Mouse (Mus musculus): ENCODE data around the gene Zfp52. TPM values are rescaled to one million over a fixed set of nuclear protein-coding genes. Genes with fewer than 3 reads are reported as not detected.

The Zfp52 gene
- polyA plus RNA-seq (2015; fragmentation: Nextera tagmentation; extraction: Ambion mirVana), result 2.4 and 3.5 TPM in 2 replicates

GRCm38 (mm10) chr17:21535096-21536001, at the start of gene Zfp52:
Gene Zfp52, plus strand, starts transcription at chr17:21535539.

GRCm38 (mm10) chr17:21488760-21489499, 46.4 kb upstream of the Zfp52 start, which contains the start of gene Zfp53:
Gene Zfp53, plus strand, starts transcription at chr17:21488998.

GRCm38 (mm10) chr17:21566728-21567349, 31.5 kb downstream of the Zfp52 start, which contains the start of gene Zfp948:
Gene Zfp948, plus strand, starts transcription at chr17:21567008.

Other genes starting within 250 kb of the Zfp52 start
- gene Vmn1r237, start 223.7 kb upstream of the Zfp52 start, polyA plus RNA-seq (2015; fragmentation: Nextera tagmentation; extraction: Ambion mirVana), result not detected in 2 replicates
- 1.3 and 1.7 TPM in 2 replicates for gene Zfp677, start 151.8 kb upstream of the Zfp52 start, polyA plus RNA-seq (2015; fragmentation: Nextera tagmentation; extraction: Ambion mirVana)
- 3.1 TPM in 2 replicates for gene Zfp54, start 112.3 kb upstream of the Zfp52 start, polyA plus RNA-seq (2015; fragmentation: Nextera tagmentation; extraction: Ambion mirVana)
- 6.7 and 7.2 TPM in 2 replicates for gene Zfp51, start 85.2 kb upstream of the Zfp52 start, polyA plus RNA-seq (2015; fragmentation: Nextera tagmentation; extraction: Ambion mirVana)
- gene Zfp53, start 46.5 kb upstream of the Zfp52 start, polyA plus RNA-seq (2015; fragmentation: Nextera tagmentation; extraction: Ambion mirVana), result 4.5 and 4.9 TPM in 2 replicates
- 6.8 and 7.4 TPM in 2 replicates for gene Zfp948, start 31.5 kb downstream of the Zfp52 start, polyA plus RNA-seq (2015; fragmentation: Nextera tagmentation; extraction: Ambion mirVana)
- 1.3 and 1.9 TPM in 2 replicates for gene Zfp983, start 115.1 kb downstream of the Zfp52 start, polyA plus RNA-seq (2015; fragmentation: Nextera tagmentation; extraction: Ambion mirVana)
- gene Gm10226, start 156.3 kb downstream of the Zfp52 start, polyA plus RNA-seq (2015; fragmentation: Nextera tagmentation; extraction: Ambion mirVana), result 2.6 and 4.6 TPM in 2 replicates
- gene Zfp760, start 172.2 kb downstream of the Zfp52 start, polyA plus RNA-seq (2015; fragmentation: Nextera tagmentation; extraction: Ambion mirVana), result 4.3 and 4.7 TPM in 2 replicates
- gene Zfp229, start 195.3 kb downstream of the Zfp52 start, polyA plus RNA-seq (2015; fragmentation: Nextera tagmentation; extraction: Ambion mirVana), result 2.8 and 3.2 TPM in 2 replicates